Mouse (Mus musculus): ENCODE data around the gene Nr1d2.
"Not testable (repeated sequence)": the region's sequence is repeated elsewhere in the genome, so short reads cannot be mapped to it uniquely, and the experiment has no call there.

The Nr1d2 gene

DNA sequence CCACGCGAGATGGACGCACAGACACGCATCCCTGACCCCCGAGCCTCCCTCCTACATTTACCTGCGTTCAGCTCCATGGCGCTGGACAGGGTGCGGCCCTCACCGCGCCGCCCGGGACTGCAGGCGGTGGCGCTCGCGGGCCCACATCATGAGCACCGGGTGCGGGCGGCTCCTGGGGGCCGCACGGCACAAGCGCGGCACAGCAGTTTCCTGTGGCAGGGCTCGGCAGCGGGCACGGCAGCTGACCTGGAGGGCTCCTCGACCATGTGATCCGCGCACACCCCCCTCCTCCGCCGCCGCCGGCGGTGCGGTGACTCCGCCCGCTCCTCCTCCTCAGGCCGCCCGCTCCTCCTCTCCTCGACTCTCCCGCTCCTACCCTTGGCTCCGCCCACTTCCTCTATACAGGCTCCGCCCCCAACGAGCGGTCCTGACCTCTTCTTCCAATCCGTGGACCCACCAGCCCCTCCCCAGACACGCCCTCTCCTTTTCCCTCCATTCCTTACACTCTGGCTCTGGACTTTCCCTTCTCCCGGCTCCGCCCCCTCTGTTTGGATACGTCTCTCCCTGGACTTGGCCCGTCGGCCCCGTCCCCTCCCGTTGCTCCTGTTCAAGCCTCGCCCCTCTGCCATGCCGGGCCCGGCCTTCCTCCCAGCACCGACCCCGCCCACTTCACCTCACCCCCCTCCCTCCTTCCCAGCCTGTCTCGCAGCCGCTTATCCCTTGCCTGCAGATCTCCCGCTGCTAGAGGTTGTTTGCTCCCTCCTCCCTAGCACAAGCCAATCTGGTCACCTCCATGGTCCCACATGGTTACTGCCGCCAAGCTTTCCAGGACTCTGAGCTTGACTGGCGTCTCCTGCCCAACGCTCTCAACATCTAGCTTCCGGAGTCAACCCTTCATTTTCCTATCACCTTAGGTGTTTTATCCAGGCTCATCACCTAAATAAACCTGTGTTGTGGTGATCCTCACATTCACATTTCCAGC is at the start of gene Nr1d2:
Gene Nr1d2, minus strand, starts transcription at position 378 of the 982 bp plus-strand sequence.
- peak; percentile 64 for DNase-seq (ENCODE audit: low read depth, low spot score)

DNA sequence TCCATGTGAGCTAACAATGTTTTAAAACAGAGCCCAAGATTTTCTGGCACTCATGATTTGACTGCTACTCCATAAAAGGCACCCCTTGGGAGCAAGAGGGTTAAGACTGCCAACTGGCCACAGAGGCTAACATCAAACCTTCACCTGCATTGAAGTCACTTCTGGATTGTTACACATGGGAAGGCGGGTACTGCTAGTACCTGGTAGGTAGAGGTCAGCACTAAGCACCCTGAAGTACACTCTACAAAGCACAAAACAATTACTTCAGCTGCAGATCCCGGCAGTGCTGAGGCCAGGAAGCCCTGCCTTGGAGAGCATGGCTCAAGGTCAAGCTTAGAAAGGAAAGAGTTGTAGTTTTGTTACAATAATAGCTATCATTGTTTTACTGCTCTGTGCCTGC is 48.5 kb upstream of the Nr1d2 start:
- no peak for DNase-seq (ENCODE audit: low read depth, low spot score)

DNA sequence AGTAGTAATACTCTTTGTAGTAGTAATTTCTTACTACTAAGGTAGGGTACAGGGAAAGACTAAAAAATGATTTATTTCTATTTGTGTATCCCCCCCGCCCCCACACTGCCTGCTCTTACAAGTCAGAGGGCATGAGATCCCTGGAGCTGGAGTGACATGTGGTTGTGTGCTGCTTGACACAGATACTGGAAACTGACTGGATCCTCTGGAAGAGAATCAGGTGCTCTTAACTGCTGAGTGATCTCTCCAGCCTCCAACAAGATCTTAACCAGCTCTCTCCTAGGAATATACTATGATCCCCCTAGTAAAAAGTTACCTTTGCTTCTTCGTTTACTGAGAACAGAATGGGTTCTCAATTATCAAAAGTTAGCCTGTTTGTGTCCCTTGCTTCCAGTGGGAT is 47.5 kb upstream of the Nr1d2 start:
- DNase-seq (ENCODE audit: low read depth, low spot score), result no peak

DNA sequence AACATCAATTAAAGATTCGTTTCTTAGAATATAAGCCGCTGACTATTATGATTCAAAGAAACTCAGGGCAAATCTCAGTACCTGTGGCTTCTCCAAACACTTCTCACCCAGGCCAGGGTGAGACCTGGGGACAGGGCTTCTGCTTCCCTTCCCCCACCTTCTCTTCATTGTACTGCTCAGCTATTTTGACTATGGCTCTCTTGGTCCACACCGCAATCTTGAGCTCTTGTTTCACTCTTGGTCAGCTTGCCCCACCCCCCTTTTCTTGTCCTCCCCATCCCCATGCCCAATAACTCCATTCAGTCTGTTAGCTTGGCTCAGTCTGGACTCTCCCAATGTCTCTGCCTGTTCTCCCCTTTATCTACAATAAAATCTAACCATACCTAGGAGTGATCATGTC is 46.5 kb upstream of the Nr1d2 start:
- DNase-seq (ENCODE audit: low read depth, low spot score), result no peak

DNA sequence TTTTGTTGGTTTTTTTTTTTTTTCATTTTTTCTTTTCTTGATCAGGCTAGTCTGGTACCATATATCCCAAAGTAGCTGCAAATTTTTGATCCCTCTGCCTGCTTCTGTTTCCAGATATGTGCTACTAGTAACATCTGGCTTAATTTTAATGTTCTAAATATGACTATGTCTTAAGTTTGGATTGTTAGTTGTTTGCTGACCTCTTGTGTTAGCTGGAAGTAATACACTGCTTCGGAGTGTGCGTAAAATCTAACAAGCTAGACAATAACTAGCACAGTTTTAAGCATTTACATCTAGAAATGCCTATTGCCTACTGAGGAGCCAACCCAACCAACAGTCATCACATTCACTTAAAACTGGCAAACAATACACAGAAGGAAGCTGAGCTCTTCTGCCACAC is 45.7 kb upstream of the Nr1d2 start:
- DNase-seq (ENCODE audit: low read depth, low spot score), result no peak

DNA sequence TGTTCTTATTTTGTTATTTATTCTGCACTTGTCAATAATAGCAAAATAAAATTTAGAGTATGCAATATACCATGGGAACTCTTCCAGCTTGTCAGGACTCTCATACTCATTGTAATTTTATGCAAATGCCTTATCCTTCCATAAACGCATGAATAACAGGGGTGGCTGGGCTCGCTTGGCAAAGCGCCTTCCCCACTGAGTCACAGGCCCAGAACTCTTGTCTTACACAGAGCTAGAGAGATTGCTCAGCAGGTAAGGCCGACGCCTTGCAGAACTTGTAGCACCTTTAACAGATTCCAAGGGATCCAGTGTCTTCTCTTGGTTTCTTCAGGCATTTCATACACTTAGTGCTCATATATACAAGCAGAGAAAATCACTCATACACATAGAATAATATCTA is 41.4 kb upstream of the Nr1d2 start:
- no peak for DNase-seq (ENCODE audit: low read depth, low spot score)

DNA sequence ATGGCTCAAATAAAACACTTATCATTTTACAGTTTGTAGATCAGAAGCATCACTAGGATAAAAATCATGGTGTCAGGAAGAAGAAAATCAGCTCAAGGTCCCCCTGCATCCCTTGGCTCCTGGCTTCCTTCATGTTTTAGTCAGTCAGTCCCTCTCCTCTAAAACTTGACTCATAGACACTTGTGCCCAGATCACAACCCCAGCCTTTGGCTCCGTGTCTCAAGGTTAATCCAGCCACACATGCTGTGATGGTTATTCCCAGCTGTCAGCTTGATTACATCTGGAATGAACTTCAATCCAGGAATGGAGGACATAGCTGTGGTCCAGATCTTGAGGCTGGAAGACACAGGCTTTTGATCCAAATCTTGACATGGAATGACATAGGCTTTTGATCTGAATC is 35.6 kb upstream of the Nr1d2 start:
- no peak for DNase-seq (ENCODE audit: low read depth, low spot score)

DNA sequence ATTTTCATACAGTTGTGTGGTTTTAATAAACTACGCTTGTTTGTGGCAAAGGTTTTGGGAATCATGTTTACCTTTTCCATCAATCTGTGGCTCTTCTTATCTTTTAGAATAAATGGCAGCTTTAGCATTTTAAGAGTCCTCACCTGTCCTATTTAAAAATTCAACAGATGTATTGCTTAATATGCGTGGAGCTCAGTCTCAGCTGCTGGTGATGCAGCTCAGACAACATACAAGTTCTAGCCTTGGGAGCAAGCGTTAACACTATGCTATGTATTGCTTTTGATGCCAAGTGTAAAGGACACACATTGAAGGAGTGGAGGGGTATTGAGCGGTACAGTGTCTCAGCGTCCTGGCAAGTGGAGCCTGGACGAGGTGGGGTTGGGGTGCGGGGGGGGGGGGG is 32.7 kb upstream of the Nr1d2 start:
- DNase-seq (ENCODE audit: low read depth, low spot score), result peak; percentile 5

DNA sequence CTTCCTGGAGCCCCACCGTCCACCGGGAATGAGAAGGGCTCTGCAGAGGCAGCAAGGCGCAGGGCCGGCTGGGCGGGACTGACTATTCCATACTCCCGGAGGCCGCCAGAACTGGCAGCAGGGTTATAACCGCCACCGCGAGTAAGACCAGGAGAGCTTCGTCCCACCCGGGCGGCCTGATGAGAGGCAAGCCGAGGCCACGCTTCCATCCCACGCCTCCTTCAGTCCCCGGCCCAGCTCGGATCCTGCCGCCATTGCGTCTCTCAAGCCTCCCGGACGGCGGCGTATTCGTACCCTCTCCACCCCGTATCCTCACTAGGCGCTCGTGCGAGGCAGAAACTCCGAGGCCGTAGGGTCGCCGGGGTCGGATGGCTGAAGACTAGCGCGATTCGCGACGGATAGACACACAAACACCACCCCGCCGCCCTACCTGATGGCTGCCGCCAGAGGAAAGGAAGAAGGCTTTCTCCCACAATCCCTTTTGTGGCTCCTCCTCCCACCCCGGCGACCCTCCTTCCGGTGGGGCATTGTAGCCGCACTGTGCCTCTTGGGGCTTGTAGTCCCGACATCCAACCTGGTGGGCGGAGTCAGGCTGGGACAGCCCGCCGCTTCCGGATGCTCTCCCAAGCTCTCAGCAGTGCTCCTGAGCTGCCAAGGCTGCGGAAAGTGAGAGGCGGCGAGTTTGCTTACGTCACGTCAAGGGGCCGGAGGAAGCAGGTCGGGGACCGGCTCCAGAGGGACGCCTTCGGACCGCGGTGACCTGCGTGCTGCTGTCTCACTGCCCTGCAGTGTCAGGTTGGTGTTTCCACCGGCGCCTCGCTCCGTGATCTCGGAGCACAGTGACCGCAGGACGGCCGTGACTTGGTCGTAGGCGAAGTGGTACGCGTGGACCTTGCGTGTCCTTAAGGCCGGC is 31.9 kb upstream of the Nr1d2 start, which contains the start of the genes Nkiras1 and Rpl15:
Gene Nkiras1, plus strand, starts transcription at position 608 of the 913 bp plus-strand sequence.
Gene Rpl15, minus strand, starts transcription at position 863 of the 913 bp plus-strand sequence.
- DNase-seq (ENCODE audit: low read depth, low spot score), result peak; percentile 87

DNA sequence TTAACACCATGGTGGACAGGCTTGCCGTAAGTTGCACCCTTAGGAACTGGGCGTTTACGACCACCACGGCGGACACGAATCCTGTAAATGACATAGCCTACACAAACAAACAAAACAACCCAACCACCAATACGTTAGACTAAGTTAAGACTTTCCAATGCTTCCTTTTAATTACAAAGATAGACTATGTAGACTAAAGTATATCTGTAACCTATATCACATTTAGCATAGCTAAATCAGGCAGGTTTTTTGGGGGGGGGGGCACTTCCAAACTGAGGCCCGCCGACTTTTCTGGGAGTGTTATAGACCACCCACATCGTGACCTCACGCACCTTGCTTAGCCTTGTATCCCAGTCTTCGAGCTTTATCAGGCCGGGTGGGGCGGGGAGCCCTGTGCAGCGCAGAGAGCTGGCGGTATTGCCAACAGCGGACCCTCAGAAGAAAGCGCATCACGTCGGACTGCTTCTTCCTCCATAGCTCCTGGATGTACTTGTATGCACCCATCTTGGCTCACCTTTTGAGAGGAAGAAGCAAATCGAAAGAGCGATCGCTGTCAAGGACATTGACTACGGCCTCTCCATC is 31.1 kb upstream of the Nr1d2 start:
- peak; percentile 4 for DNase-seq (ENCODE audit: low read depth, low spot score)

DNA sequence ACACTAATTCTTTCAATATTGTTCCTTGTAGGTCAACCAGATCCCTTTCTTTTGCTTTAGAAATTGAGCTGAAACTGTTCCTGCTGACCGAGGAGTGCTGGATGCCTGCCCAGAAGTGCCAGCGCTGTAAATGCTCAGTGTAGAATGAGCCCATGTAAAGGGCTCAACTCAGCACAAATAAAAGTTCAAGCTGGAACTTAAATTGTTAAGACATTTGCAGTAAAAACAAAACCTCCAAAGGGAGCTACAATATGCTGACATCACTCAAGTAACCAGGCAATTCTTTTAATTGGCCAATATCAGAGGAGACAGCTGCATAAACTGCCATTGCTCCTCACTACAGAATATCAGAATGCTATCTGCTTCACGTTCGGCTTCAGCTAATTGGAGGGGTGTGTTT is 24.5 kb upstream of the Nr1d2 start:
- no peak for DNase-seq (ENCODE audit: low read depth, low spot score)

DNA sequence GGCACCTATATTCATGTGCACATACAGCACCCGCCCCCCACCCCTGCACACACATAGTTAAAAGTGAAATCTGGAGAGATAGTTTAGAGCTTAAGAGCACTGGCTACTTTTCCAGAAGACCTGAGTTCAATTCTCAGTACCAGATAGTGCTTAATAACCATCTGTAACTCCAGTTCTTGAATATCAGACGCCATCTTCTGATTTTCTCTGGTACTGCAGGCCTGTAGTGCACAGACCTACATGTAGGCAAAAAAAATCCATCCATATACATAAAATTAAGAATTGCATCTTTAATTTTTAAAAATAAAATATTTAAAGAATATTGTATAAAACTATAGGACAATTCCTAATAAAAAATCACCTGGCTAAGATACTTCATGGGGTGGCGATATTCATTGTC is 22.3 kb upstream of the Nr1d2 start:
- no peak for DNase-seq (ENCODE audit: low read depth, low spot score)

DNA sequence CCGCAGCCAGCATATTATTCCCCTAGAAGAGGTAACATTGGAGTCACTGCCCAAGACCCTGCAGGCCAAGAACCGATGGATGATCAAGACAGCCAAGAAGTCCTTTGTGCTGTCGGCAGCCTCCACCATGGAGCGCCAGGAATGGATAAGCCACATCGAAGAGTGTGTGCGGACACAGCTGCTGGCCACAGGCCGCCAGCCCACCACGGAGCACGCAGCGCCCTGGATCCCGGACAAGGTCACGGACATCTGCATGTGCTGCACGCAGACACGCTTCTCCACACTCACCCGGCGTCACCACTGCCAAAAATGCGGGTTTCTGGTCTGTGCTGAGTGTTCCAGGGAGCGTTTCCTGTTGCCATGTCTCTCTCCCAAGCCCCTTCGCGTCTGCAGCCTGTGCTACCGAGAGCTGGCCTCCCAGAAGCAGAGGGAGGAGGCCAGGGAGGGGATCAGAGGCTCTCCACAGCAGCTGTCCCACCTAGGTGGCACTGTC is 3.8 kb upstream of the Nr1d2 start:
- no peak for DNase-seq (ENCODE audit: low read depth, low spot score)

DNA sequence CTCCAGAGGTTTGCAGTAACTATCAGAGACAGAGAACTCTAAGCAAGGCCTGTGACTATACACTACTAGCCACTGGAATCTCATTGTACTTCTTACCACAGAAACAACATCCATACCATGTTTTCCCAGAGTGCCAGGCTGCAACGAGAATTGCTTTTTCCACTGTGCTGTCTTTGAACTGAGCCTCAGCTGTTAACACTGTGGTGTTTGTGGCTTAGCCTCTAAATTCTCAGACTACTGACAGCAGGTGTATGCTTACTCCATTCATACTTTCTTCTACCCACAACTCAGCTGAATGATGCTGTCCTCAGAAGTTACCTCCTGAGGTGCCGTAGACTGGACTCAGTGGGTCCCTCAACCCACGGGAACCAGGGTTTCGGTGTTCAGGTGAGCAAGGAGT is 2.9 kb upstream of the Nr1d2 start:
- no peak for DNase-seq (ENCODE audit: low read depth, low spot score)

DNA sequence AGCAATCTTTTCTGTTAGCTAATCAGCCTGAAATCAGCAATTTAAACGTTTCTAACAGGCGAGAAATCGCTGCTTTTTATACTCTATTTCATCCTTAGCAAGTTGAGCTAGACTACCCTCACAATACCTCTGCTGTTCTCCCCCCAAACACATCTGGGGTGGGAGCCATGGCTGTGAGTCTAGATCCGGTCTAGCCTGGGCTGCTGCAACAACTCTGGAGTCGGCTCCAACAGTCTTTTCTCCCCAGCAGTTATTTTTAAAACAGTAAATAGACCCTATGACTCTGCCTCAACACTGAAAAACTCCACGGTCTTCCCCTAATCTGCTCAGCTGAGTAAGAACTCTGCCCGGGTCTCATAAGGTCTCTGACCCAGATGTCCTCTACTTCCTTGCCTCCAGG is 1.2 kb upstream of the Nr1d2 start:
- DNase-seq (ENCODE audit: low read depth, low spot score), result no peak

DNA sequence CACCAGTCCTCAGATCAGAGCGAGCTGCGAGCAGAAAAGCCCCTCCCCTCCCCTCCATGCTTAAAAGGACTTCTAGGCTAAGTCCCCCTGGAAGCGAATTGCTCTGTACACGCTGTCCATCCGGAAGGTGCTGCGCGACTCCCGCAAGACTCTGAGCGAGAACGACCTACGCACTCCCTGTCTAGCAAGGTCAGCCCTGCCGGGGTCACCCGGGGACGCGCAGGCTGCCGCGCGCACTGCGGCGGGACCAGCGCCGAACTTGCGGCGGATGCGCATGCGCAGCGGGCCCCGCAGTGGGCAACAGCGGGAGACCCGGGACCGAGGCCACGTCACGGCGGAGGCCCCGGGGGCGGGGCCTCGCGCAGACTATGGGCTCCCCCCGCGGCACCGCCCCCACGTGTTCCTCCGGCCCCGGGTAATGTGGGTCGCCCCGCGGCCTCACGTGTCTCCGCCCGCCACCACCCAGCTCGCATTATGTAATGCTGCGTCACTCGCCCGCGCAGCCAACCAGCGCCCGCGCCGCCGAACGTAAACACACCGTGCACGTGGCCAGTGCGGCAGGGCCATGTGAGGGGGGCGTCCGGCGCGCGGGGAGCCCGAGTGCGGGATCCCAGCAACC is 687 bp downstream of the Nr1d2 start:
- peak; percentile 65 for DNase-seq (ENCODE audit: low read depth, low spot score)

DNA sequence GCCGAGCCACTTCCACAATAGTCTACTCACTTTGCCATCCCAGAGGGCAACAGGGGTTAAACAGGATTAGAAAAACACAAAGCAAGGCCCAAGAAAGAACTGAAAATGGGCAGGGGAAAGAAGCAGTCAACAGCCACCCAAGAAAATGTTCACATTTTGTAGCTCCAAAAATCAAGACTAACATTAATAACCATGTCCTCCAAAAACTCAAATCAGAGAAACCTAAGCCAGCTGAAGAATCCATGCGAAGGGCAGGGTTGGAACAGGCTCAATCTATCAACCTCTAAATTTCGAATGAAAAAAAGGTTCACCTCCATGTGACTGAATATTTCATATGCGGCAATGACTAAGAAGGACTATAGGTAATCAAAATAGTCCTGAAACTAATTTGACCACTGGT is 1.5 kb downstream of the Nr1d2 start:
- no peak for DNase-seq (ENCODE audit: low read depth, low spot score)

DNA sequence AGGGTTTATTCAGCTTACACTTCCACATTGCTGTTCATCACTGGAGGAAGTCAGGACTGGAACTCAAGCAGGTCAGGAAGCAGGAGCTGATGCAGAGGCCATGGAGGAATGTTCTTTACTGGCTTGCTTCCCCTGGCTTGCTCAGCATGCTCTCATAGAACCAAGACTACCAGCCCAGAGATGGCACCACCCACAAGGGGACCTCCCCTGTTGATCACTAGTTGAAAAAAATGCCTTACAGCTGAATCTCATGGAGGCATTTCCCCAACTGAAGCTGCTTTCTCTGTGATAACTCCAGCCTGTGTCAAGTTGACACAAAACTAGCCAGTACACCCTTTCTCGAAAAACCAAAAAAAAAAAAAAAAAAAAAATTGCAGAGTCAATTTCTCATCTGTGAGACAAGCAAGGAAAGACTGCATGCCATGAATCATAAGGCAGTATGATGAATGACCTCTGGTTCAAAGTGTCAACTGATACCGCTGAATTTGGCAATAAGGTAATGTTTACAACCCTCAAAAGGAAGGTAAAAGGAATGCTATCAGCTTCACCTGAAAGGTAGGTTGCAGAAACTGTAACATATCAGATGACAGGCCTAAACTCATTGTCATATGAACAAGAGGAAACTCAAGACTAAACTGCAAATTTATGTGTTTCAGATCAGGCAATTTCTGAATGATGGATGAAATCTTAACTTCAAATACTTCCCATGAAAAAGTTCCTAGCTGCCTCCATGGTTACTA is 2.3 kb downstream of the Nr1d2 start:
- not testable (repeated sequence) for DNase-seq (ENCODE audit: low read depth, low spot score)

DNA sequence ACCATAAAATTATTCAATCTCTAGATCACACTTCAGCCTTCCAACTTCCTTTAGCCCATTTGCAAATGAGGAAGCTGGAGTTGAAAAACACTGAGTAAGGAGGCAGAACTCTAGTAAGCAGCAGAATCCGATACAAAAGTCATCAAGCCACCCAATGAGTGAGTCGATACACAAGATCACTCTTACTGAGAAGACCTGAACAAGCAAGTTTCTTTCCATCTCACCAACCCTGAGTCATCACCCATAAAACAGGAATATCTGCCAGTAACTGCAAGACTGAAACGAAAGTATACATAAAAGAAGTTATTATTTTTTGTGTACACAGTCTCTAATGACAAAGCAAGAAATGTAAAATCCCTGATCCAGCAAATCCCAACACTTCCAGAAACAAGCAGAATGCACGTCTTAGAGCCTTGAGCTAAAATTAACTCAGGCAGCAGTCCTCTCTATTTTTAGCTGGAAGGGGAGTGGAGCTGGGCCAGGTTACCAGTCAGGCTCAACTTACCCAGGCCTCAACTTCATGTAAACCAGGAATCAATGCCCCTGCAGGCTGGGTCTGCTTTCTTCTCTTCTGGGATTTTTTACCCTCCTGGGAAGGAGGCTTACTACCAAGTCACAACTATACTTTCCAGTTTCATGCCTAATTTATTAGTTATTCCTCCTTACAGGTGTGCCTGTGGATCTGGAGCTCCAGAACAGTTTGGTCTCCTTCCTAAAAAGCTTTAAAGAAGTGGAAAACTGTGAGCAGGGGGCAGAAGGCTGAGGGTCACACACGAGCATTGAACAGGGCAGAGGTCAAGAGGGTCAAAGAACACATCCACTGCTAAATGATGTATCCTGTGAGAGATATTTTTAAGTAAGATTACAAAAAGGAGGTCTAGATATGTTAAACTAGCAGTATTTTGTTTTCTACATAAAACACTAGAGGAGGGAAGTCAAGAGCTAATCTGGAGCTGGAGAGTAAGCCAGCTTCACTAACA is 4.7 kb downstream of the Nr1d2 start:
- DNase-seq (ENCODE audit: low read depth, low spot score), result no peak
